Mouse (Mus musculus): Measurements from ENCODE around the gene Ssx2ip. TPM values are rescaled to one million over a fixed set of nuclear protein-coding genes. Genes with fewer than 3 reads are reported as not detected.

The Ssx2ip gene
- 1 to 10 TPM in 1 of 2 experiments, under 1 TPM in 1; 0.62 to 1.1 TPM for polyA plus RNA-seq (2017; shearing (Covaris generic))

DNA sequence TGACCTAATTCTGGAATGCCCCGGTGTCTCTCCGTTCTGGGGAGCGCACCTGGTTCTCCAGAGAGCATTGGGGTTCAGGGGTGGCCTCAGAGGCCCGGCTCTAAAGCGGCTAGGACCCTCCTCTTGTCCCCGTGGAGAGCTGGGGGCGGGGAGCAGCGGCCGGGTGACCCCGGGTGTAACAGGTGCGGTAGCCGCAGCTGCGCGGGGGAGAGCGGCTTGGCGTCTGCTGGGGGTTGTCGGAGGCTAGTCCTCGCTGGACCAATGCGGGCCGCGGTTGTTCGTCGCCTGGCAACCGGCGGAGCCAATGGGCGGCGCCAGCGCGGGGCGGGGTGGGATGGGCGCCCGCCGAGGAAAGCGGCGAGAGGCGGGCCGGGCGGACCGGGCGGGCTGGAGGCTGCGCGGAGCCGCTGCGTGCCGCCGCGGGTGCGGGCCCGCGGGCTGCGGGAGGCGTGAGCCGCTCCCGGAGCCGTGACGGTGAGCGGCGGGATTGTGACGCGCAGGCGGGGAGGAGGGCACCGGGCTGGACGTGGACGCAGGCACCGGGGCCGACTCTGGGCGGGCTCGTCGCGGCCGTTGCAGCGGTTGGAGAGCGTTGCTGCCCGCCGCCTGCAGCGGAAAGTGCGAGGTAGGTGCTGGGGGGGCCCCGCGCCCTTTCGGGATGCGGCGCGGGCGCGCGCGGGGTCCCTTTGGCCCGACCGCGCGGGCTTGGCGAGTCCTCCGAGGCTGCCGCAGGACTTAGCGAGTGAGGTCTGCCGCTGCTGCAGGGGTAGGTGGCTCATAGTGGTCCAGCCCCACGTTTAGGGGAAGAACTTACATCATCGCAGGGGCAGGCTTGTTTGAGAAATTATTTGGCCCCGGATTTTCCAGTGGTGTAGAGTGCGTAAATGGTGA is at the start of gene Ssx2ip:
Gene Ssx2ip (plus strand): TSS at position 332 of the 891 bp plus-strand sequence.
- peak; percentile 97 for ATAC-seq

DNA sequence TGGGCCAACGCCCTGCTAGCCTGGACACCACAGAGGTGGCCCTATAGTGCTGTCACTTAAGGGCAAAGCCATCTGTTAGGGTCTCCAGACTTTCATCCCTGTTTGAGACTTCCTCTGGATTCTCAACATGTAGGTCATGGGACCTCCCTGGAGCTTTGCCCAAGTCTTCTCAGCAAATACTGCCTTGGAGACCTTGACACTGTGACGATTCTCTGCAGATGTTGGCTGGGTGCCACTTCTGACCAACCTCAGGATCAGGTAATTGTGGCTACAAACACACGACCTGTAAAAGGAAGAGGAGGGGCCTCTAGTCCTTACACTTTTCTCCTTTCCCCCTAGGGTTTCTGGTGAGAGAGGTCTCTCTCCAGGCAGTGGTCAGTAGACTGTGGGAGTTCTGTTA is 49.3 kb upstream of the Ssx2ip start:
- no peak for ATAC-seq

DNA sequence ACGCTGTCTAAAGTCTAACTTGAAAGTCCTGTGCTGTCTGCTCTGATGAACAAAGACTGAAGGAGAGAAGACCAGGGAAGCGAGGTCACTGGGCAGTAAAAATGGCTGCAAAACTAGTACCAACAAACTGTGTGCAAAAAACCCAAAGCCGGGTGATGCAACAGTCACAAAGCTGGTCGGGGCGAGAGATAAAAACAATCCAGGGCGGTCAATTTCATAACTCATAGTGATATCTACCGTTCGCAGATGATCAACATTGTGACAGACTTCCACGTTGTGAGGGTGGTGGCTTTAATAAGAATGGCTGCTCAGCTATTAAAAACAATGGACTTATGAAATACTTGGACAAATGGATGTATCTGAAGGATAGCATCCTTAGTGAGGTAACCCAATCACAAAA is 39.0 kb upstream of the Ssx2ip start:
- no peak for ATAC-seq

DNA sequence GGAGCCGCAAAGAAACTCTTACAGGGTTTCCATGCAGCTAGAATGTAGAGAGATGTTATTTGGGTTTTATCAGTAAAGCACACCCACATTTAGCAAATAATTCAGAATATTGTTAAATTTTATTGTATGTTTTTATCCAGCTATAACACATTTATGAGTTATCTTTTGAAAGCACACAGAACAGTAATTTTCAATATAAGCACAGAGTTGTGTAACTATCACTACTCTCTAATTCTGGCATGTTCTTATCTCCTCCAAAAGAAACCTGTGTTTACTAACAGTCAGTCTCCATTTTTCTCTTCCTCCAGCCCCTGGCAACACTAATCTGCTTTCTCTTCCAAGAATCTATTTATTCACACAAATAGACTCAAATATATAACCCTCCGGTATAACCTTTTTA is 37.4 kb upstream of the Ssx2ip start:
- no peak for ATAC-seq

DNA sequence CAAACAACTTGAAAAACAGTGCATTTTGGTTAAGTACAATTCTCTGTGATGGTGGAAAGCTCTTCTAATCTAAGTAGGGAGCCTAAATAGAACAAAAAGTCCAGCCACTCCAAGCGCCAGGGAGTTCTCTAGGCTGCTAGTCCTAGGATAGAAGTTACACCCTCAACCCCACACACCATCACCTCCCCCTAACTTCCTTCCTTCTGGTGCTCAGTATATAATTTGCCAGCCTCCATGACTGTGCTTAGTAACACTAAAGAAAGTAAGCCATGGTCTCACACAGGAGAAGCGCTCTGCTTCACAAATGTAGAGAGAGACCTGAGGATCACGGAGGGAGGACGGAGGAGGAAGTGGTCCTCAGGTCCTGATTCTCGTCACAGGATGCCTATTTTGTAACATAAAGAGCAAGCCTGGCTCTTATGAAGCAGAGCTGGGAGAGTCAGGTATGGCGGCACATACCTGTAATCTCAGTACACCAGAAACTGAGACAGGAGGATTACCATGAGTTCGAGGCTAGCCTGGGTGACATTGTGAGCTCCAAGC is 33.8 kb upstream of the Ssx2ip start:
- ATAC-seq = no peak

DNA sequence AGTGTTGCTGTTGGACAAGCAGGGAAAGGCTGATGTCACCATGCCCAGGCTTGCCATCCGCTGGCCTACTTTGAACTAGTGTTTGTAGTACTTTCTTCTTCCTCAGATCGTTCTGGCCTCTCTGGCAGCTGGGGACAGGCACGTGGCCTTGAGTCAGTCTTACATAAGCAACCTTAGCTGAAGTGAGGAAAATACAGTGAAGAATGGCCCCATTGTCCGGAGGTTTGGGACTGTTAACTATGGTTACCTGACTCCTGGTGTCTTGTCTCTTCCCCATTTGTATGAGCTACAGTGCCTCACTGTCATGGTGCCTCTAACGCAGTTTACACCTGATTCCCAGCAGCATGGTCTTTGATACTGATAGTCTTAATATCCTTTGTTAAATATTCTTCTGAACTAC is 33.2 kb upstream of the Ssx2ip start:
- no peak for ATAC-seq

DNA sequence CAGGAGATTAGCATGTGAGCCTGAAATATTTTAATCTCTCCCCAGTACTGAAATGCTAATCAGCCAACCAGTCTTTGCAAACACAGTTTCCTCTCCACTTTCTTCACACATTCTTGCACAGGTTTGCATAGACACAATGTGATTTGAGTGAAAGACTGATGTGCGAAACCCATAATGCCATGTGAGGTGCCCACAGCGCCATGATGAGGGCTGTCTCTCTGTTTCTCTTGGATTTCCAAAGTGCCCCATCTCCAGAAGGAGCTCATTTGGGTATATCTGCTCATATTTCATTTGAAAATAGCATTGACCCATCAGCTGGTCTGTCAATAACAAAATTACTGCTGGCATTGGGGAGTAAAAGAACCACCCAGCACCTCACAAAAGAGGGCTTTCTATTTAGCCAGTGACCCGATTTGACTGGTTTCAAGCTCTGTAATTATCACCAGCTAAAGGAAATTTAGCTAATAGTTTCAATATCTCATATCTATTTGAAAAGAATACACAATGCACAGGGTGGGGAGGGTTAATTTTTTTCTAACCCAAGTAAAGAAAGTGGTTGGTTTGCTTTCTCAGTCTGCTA is 29.8 kb upstream of the Ssx2ip start:
- ATAC-seq = no peak

DNA sequence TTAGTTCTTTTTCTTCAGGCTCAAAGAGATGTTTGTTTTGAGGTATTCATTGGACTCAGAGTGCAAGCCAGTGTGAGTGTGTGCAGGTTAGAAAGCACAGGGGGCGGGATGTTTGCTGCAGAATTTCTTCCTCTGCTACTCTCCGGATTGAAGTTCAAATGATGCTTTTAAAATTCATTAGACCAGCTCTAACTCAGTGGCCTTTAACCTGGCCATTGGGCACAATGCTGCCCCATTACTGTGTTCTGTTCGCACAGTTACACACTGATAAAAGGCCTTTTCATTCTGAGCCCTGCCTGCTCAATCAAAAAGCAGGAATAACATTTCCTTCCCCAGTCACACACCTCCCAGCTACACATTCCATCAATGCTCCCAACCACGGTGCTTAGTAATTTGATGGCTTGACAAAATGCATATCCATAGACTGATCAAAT is 29.2 kb upstream of the Ssx2ip start:
- no peak for ATAC-seq

DNA sequence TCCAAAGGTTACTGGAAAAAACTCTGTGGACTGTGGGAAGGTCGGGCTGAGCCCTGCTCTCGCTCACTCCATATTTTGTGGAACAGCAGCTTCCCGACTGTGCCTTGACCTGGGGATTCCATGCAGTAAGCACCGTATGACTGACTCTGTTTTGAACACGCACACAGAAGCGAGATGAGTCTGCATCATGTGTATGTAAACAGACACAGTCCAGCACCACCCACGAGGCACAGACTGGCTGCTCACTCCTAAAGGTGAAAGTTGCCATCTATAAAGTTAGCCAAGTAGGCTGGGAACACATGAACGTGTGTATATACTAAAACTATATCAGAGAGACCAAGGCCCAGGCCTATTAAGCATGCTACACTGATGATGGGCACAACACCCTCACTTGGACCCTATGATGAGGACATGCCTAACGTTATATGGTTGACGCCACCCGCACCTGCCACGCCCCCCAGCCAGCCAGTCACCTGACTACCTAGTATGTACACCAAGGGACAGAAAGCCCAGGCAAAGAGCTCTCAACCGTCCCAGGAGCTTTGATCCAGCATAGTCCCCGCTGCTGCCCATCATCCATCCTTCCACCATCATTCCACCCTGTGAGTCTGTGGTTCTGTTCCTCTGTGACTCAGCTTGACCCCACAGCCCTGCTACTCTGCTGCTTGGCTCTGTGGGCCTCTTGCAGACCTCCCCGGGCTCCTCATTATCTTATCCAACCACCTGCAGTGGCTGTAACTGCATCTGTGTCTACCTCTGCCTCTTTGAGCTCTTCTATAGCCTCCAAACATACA is 27.9 kb upstream of the Ssx2ip start:
- ATAC-seq = no peak

DNA sequence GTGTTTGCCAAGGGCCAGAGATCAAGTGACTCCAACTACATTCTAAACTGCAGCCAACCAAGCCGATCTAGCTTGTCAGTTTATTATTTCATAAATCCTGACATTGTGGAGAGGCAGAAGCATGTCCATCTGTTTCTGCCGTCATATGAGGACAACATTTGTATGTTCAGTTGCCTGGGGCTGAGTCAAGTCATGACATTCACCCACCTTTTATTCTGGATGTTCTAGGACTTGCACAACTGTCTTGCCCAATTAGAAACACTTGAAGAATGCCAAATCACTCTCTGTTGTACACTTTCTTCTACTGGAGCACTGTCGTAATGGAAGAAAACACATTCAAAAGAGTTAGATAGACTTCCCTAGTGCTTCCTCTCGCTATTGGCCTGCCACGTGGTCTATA is 27.2 kb upstream of the Ssx2ip start:
- ATAC-seq = no peak

DNA sequence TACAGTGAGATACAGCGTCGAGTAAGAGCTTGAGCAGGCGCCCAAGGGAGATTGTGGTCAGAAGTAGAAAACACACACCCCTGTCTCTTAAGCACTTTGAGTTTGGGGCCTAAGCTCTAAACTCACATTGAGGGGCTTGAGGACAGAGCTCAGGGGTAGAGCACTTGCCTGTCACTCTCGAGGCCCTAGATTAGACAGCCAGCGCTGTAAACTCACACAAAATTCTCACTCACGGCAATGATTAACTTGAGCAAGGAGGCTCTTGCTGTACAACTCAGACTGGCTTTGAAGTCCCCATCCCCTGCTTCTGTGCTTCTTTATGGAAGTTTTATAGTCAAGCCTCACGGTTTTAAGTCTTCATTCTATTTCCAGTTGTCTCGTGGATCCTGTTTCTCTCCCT is 25.7 kb upstream of the Ssx2ip start:
- ATAC-seq = no peak

DNA sequence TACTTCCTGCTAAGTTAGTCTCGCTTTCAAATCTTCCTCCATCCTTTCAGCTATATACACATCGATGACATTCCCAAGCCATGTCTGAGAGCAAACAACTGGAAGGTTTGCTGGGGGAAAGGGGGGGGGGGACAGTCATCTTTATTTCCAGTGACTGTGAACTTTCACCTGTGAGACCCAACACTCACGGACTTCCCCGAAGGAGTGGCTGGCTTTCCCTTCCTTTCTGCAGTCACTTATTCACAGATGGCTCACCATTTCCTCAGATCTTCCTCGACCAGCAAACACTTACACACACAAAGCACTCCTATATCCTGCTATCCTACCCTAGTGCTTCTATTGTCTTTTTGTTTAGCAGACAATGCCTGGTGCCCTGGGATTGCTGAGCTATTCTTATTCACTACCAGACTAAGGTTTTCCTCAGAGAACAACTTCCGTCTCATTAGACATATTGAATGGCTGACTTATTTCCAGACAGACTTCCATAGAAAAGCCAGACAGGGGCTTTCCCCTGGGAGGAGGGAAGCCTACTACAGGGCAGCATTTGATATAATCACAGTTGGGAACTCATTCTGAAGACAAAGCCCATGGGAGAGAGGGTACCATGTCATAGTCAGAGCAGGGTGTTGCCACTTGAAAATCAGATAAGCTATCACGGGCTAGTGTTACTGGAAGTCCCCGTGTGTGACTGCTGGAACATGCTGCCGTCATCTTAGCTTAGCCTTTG is 24.5 kb upstream of the Ssx2ip start:
- no peak for ATAC-seq

DNA sequence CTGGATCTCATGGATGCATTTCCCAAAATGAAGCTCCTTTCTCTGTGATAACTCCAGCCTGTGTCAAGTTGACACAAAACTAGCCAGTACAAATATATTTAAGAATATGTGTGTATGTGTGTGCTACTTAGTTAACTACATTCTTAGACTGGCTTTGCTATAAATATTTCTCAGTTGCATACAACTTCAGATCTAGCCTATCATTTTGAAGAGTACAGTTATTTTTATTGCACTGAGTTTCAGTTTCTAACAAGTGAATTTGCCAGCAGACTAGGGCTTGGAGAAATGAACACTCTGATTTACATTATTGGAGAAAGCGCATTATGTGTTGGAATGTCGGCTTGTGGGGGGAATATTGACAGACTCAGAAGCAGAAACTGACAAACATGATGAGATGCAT is 23.6 kb upstream of the Ssx2ip start:
- no peak for ATAC-seq

DNA sequence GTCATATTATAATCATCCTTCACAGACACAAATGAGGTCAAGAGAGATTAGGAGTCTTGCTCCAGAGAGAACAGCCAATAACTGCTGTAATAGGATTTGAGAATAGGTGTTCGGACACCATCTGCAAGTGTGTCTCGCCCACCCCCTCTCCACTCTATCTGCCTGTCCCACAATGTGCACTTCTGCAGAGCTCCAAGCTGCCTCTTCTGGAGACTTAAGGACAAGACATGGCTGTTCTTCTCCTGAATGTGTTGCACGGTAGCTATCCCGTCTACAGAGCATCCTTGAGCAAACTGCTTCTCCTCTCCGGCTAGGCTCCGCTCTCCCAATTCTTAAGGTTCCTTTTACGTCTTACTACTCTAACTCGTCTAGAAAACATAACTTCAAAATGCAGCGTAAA is 23.0 kb upstream of the Ssx2ip start:
- ATAC-seq = no peak

DNA sequence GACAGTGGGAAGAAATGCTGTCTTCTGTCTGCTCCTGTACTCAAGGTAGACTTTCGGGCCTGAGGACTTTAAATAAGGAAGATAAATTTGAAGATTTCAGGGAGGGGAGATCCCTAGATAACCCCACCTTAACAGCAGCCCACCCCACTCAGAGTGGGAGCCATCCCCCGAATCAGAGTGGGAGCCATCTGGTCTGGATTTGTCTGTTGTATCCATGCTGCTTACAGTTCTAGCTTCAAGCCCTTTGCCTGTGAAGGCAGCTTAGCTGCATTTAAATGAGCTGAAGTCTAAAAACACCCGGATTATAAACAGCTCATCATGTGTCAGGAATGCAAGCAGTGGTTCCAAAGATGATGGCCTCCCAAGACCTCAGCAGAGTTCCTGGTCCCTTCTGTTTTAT is 17.6 kb upstream of the Ssx2ip start:
- no peak for ATAC-seq

DNA sequence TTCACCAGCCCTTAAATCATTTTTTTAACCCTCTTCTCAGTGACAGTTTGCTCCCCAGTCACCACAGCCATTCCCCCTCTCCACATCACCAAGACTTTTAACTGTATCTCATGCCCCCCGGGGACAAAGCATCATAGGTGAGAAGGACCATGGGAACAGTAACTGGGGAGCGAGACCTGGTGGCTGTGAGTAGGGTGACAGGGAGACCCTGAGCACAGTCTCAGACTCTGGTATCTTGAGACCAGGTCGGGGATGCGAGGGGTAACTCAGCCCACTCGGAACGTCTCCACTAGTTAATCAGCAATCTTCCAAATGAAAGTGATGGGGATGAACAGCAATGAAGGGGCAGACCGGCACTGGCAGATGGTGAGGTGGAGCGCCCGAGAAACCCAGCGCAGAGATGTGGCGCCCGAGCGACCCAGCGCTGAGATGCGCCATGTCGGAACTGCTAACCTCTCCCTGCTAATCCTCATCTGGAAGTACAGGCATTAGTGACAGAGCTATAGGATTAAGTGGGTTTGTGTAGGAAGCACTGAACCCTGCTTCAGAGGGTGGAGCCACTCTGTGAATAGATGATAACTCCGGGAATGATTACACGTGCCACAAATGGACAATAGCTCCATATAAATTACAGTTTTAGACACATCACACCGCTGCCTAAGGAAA is 11.7 kb upstream of the Ssx2ip start:
- no peak for ATAC-seq

DNA sequence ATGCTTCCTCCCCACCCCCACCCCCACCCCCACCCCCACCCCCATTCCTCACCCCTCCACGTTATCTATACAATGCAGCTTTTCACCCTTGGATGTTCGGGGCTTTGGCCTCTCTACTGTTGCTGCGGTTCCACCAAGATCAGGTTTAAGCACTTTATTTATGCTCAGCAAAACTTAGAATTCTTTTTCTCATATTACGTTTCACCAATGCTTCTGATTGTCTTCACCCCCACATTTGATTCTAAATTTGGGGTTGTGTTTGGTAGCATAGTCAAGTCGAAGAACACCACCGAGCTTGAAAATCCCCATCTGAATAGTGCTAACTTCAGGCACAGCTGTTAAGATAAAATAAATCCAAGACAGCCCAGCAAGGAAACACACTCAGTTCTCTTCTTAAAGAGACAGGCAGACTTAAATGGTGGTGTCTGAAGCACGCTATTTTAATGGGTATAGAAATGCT is 10.8 kb upstream of the Ssx2ip start:
- no peak for ATAC-seq

DNA sequence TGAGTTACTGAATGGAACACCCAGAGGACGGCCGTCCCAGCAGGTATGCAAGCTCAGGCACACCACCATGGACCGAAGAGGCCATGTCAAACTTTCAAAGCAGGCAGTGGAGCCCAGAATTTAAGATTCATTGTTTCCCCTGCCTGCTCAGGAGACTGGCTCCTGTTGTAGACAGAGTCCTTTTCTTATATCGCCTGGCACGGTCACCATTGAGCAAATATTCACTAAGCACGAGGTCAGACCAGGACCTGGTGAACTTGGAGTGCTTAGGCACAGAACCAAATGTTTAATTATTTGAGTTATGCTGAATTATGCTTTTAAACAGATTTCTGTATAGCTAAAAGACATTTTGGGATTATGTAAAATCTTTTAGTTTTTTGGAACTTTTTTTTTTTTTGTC is 8.2 kb upstream of the Ssx2ip start:
- ATAC-seq = no peak

DNA sequence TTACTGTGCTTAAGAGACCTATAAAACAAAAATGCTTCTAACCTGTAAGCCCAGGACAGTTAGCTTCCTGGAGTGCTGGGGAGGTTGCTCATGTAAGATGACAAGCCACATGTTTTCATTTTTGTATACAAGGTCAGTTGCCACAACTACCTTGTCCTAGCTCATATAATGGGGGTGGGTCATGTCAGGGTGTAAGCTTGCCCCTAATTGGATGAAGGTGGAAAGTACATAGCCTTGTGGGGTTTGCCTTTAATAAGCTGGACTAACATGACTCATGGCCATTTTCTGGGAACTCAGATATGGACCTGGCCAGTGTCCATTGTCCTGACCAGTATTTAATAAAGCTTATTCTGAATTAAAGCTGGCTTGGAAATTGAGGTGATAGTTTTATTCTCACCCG is 7.5 kb upstream of the Ssx2ip start:
- no peak for ATAC-seq

DNA sequence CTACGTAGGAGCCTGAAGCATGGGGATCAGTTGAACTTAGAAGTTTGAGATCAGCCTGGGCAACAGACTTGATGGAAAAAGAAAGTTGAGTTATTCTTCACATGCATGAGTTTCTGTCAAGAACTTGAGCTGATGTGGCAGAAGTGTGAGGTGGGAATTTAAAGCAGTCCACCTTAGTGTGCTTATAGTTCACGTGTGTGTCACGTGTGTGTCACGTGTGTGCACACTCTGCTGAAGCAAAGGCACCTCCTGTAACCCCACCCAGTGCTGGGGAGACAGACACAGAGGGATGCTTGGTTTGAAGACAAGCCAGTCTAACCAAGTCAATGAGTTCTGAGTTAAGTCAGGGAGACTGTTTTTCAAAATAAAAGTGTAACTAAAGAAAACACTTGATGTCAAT is 6.6 kb upstream of the Ssx2ip start:
- no peak for ATAC-seq

DNA sequence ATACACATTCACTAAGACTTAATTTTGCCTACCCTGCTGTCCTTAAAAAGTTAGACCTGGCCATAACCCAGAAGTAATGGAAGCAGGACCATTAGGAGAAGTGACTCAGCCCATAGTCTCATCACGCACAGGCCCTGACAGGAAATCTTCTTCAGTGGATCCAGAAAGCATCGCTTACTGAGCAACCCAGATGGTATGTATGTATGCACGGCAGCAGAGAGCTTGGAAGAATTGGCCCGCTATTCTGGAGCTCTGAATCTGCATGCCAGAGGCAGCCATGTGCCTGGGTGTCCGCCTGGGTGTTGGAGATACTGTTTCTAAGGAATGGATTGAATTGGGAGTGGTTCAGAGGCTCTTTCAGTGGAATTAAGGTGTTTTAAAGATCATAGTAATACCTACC is 5.2 kb upstream of the Ssx2ip start:
- no peak for ATAC-seq

DNA sequence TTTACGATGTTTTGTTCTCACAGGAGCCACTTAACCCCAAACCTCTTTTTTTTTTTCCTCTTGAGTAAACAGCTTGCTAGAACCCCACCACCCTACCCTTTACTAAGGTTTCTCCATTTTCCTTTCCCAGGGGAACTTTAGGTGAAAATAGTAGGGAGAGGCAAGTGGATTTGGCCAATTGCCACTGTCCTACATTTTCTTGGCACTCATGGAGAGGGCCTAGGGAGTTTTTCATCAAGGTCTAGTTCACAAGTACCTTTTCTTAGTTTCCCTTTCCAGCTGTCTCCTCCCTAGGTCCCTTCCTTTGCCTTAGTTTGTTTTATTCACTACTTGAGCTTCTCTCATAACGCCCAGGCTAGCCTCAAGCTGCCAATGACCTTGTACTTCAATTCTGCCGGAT is 672 bp upstream of the Ssx2ip start:
- no peak for ATAC-seq

All from CD4-positive, CD25-positive, alpha-beta regulatory T cell, adult 4 months (primary cell).